Mouse (Mus musculus) hindbrain, embryonic 12.5 days (tissue): ENCODE results near the gene Fpgs. TPM values are rescaled to one million over a fixed set of nuclear protein-coding genes. Genes with fewer than 3 reads are reported as not detected.

Experiments used
- ATAC-seq: fragments of 200-750 bp; cut with Nextera tagmentation; 2 replicates; pipeline ENCODE4 v1.8.0; 2017; ENCODE audit warnings: moderate TSS enrichment; ENCODE audit not compliant: low FRiP score
- H3K27ac ChIP-seq: fragments of 300-500 bp; sonication (generic); 2 replicates; pipeline ENCODE4 v1.5.1; 2016; ENCODE audit warnings: mild to moderate bottlenecking
- H3K27me3 ChIP-seq: fragments of 300-500 bp; sonication (generic); 2 replicates; pipeline ENCODE4 v1.6.1; 2016; ENCODE audit warnings: mild to moderate bottlenecking
- H3K36me3 ChIP-seq: fragments of 300-500 bp; sonication (generic); 2 replicates; pipeline ENCODE4 v1.6.1; 2016; ENCODE audit warnings: mild to moderate bottlenecking
- H3K4me1 ChIP-seq: fragments of 300-500 bp; sonication (generic); 2 replicates; pipeline ENCODE4 v1.6.1; 2016
- H3K4me2 ChIP-seq: fragments of 300-500 bp; sonication (generic); replicated peaks from 2 replicates; pipeline ENCODE4 v1.6.1; 2016; ENCODE audit warnings: mild to moderate bottlenecking
- H3K4me3 ChIP-seq: fragments of 300-500 bp; sonication (generic); 2 replicates; pipeline ENCODE4 v1.5.1; 2016; ENCODE audit warnings: mild to moderate bottlenecking
- H3K9ac ChIP-seq: fragments of 300-500 bp; sonication (generic); 2 replicates; pipeline ENCODE4 v1.6.1; 2016; ENCODE audit warnings: mild to moderate bottlenecking, moderate library complexity
- H3K9me3 ChIP-seq: fragments of 300-500 bp; sonication (generic); replicated peaks from 2 replicates; pipeline ENCODE4 v1.6.1; 2016; ENCODE audit warnings: mild to moderate bottlenecking
- WGBS: fragments of 180-500 bp; shearing (Covaris S2); methylation state at CpG from one replicate; pipeline ENCODE4 v1.1.7; 2016; 5-methylcytosine and 5-hydroxymethylcytosine counted together
- polyA plus RNA-seq: library from polyadenylated mRNA; unstranded; fragments of >200 nt; fragmentation: Nextera tagmentation; extraction: Ambion mirVana; gene quantifications from 2 replicates; pipeline ENCODE4 v1.2.1, GENCODE M21; 2016

The Fpgs gene
- polyA plus RNA-seq, 1 experiment from 2014 or later, result 20.1 TPM

DNA sequence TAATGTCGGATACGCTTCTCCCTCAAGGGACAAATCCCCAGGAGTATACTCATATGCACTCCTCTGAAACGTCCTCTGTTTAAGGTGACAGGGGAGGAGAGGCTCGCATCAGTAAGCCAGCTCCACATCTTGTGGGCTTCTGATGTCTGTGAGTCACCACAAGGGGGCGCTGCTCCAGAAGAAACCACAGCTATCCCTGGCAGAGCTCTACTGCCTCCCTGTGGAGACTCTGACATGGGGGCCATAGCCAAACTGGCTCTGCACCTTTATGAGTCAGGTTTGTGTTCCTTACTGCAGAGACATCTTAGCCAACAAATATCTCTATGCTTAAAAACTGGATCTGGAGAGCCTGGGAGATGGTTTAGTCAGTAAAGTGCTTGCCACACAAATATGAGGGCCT, 14.5 kb downstream of the Fpgs start:
- ATAC-seq, result no peak
- Histone ChIP-seq H3K36me3 (peaks cover 41% of the 10 kb centered on the region), H3K4me1 (peaks cover 14% of the 10 kb centered on the region), H3K9me3 (no peaks in the 10 kb centered on the region), H3K4me2 (no peak overlapping the region), H3K27ac (no peak overlapping the region), H3K9ac (no peak overlapping the region), H3K27me3 (0 out of 2 replicates have a peak, but pooled peaks cover 2% of the 10 kb centered on the region), H3K4me3 (no peak overlapping the region)
- 20% methylated on average over 5 of the region's 5 CpGs for WGBS

DNA sequence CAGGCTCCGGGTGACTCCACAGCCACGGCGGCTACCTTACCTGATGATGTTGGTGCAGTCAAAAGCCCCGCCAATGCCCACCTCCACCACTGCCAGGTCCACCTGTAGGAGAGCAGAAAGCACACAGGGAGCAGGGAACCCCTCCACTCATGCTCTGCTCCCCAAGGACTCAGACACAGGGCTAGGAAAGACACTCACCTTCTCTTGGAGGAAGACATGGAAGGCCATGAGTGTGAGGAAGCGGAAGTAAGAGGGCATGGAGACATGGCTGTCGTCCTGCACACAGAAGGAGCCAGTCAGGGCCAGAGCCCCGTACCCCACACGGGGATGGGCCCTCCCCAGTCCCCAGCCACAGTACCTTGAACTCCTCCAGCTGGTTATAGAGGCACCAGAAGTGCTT, 16.4 kb downstream of the Fpgs start:
- H3K9ac ChIP-seq, result no peak overlapping the region
- WGBS, result 87% methylated on average over 8 of the region's 8 CpGs
- no peak overlapping the region for H3K4me2 ChIP-seq
- H3K36me3 ChIP-seq, result peaks cover 56% of the 10 kb centered on the region
- ATAC-seq, result no peak
- no peaks in the 10 kb centered on the region for H3K9me3 ChIP-seq
- no peak overlapping the region for H3K4me3 ChIP-seq
- H3K27me3 ChIP-seq, result 0 out of 2 replicates have a peak, but pooled peaks cover under 1% of the 10 kb centered on the region
- H3K4me1 ChIP-seq, result peaks cover 4% of the 10 kb centered on the region; the same call in 1 of the 2 replicates
- no peak overlapping the region for H3K27ac ChIP-seq

- Histone ChIP-seq H3K9ac (no peak overlapping the region), H3K9me3 (no peaks in the 10 kb centered on the region), H3K27ac (no peak overlapping the region), H3K4me3 (no peak overlapping the region), H3K4me1 (peaks cover 6% of the 10 kb centered on the region; the same call in 1 of the 2 replicates), H3K36me3 (peaks cover 58% of the 10 kb centered on the region), H3K4me2 (no peak overlapping the region), H3K27me3 (no peaks in the 10 kb centered on the region)
- WGBS, result 96% methylated on average over 6 of the region's 6 CpGs
- no peak for ATAC-seq
Measured at GRCm38 (mm10) chr2:32686640-32687039, 17.3 kb downstream of the Fpgs start.

- Histone ChIP-seq H3K4me3 (no peak overlapping the region), H3K9me3 (no peaks in the 10 kb centered on the region), H3K36me3 (peaks cover 57% of the 10 kb centered on the region), H3K4me1 (peaks cover 6% of the 10 kb centered on the region; the same call in 1 of the 2 replicates), H3K27ac (no peak overlapping the region), H3K4me2 (no peak overlapping the region), H3K9ac (no peak overlapping the region), H3K27me3 (no peaks in the 10 kb centered on the region)
- no peak for ATAC-seq
- 87% methylated on average over 3 of the region's 3 CpGs for WGBS
Measured at GRCm38 (mm10) chr2:32685807-32686206, 18.1 kb downstream of the Fpgs start.

- Histone ChIP-seq H3K36me3 (peaks cover 57% of the 10 kb centered on the region), H3K4me2 (no peak overlapping the region), H3K27me3 (no peaks in the 10 kb centered on the region), H3K4me3 (no peak overlapping the region), H3K9ac (no peak overlapping the region), H3K9me3 (no peaks in the 10 kb centered on the region), H3K4me1 (peaks cover 7% of the 10 kb centered on the region; the same call in 1 of the 2 replicates), H3K27ac (no peak overlapping the region)
- 93% methylated on average over 15 of the region's 15 CpGs for WGBS
- no peak for ATAC-seq
Measured at GRCm38 (mm10) chr2:32684681-32685428, 19.1 kb downstream of the Fpgs start.

DNA sequence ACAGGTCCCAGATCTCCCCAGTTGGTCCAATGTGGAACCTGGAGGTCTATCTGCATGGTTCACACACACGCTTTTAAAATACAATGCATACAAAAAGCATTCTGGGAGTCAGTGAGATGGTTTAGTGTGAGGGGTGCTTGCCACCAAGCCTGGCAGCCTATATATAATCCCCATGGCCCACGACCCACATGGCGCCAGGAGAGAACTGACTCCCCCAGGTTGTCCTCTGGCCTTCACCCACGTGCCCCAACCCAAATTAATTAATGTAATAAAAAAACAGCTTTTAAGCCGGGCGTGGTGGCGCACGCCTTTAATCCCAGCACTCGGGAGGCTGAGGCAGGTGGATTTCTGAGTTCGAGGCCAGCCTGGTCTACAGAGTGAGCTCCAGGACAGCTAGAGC, 20.2 kb downstream of the Fpgs start:
- 93% methylated on average over 10 of the region's 10 CpGs for WGBS
- H3K9me3 ChIP-seq, result no peaks in the 10 kb centered on the region

DNA sequence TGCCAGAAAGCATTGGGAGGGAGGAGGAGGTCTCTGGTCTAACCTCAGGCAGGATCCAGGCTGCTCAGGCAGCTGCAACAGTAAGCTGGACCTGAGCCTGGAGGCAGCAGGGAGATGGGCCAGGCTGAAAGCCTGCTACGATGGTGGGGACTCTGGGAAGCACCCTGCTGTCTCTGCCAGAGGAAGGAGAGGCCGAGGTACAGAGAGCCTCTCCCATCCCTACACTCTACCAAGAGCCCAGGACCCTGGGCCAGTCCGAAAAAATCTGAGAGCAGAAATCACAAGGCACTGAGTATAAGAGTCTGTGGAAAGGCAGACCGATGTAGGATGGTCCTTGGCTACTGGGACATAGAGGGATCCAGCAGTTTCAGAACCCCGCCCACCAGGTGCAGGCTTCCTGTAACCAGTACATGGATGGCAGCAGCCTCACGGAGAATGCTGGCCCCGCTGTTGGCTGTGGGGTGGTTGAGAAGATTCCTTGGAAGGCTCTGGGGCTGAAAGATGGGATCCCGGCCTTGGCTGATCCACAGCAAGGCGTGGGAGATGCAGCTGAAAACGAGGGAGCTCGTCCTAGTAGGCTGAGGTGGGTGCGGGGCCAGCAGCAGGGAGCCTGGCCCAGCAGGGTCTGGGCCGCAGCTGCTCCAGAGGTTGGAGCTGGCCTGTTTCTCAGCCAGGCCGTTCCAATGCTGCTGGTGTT, 21.1 kb downstream of the Fpgs start:
- no peaks in the 10 kb centered on the region for H3K27me3 ChIP-seq
- WGBS, result 84% methylated on average over 14 of the region's 14 CpGs
- peaks cover 52% of the 10 kb centered on the region for H3K36me3 ChIP-seq
- H3K9me3 ChIP-seq, result no peaks in the 10 kb centered on the region
- H3K9ac ChIP-seq, result no peak overlapping the region
- no peak overlapping the region for H3K4me2 ChIP-seq
- no peak overlapping the region for H3K27ac ChIP-seq
- peaks cover 7% of the 10 kb centered on the region; the same call in 1 of the 2 replicates for H3K4me1 ChIP-seq
- ATAC-seq, result no peak
- H3K4me3 ChIP-seq, result no peak overlapping the region

More for the DNA sequence above, 20.2 kb downstream of the Fpgs start:
- ATAC-seq, result no peak
- no peak overlapping the region for H3K9ac ChIP-seq
- H3K27ac ChIP-seq, result no peak overlapping the region
- H3K4me2 ChIP-seq, result no peak overlapping the region
- H3K36me3 ChIP-seq, result peaks cover 57% of the 10 kb centered on the region
- no peaks in the 10 kb centered on the region for H3K27me3 ChIP-seq
- H3K4me3 ChIP-seq, result no peak overlapping the region
- H3K4me1 ChIP-seq, result peaks cover 7% of the 10 kb centered on the region; the same call in 1 of the 2 replicates

DNA sequence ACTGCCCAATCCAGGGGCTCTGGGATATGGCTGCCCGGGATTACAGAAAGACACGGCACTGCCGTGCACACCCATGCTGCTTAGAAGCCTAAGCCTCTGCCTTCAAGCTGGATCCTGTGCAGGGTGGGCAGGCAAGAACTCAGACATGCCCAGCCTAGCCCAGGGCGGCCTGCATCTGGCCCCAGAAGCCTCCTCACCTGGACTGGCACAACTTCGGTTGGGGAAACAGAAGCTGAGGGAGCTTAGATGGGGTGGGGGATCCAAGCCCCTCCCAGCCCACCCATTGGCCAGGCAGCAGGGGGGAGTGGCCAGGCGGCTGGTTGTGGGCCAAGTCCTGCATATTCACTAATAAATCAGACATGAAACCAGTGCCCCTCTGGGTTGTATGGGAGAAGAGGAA, 22.2 kb downstream of the Fpgs start:
- 0 out of 2 replicates have a peak overlapping the region, but pooled peaks have one; percentile 17 for H3K27ac ChIP-seq
- no peak overlapping the region for H3K9ac ChIP-seq
- no peak overlapping the region for H3K4me2 ChIP-seq
- peaks cover 7% of the 10 kb centered on the region; the same call in 1 of the 2 replicates for H3K4me1 ChIP-seq
- no peak for ATAC-seq
- no peak overlapping the region for H3K4me3 ChIP-seq
- WGBS, result 71% methylated on average over 6 of the region's 6 CpGs
- H3K27me3 ChIP-seq, result no peaks in the 10 kb centered on the region
- H3K36me3 ChIP-seq, result peaks cover 42% of the 10 kb centered on the region
- 0 out of 2 replicates have a peak, but pooled peaks cover 5% of the 10 kb centered on the region for H3K9me3 ChIP-seq

DNA sequence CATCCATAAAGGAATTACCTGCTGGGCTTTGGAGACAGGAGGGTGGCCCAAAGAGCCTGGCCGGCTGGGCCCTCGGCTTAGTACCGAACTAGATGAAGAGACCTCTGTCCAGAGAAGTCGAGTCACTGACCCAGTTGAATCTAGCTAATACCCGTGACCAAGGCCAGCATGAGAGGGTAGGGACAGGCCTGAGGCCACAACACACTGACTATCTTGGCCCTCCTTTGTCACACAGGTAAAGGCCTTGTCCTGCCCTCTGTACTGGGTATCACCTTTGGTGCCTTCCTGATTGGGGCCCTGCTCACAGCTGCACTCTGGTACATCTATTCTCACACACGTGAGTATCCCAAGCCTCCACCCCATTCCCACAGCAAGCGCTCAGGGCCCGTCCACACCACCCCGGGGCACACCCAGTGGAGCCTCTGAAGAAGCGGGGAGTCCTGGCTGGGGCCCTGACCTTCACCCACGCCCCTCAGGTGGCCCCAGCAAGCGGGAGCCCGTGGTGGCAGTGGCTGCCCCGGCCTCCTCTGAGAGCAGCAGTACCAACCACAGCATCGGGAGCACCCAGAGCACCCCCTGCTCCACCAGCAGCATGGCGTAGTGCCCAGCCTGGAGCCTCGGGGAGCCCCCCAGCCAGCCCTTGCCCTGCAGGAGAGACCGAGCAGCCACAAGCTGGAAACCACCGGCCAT, 22.8 kb downstream of the Fpgs start:
- H3K9ac ChIP-seq, result no peak overlapping the region
- 89% methylated on average over 19 of the region's 19 CpGs for WGBS
- no peak for ATAC-seq

DNA sequence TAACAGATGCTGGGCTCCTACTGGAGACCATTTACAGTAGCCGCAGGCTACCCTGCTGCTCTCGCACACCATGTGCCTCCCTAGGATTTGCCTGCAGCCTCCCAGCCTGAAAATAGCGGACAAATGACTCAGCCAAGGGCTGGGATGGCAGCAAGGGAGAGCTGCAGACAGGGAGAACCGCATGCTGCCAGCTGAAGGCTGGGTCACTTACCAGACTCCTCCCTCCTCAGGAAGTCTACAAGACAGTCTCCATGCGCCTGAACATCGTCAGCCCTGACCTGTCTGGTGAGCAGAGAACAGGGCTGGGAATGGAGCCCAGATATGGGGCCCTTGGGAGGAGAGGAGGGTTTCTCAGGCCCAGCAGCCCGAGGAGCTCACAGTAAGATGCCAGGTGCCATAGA, 23.9 kb downstream of the Fpgs start:
- H3K27ac ChIP-seq, result peak overlapping the region; percentile 40; the same call in 1 of the 2 replicates
- no peak overlapping the region for H3K9ac ChIP-seq
- H3K4me3 ChIP-seq, result no peak overlapping the region
- H3K36me3 ChIP-seq, result peaks cover 26% of the 10 kb centered on the region
- no peak for ATAC-seq
- 54% methylated on average over 7 of the region's 7 CpGs for WGBS
- H3K4me2 ChIP-seq, result no peak overlapping the region
- 0 out of 2 replicates have a peak, but pooled peaks cover 5% of the 10 kb centered on the region for H3K9me3 ChIP-seq
- peaks cover 7% of the 10 kb centered on the region; the same call in 1 of the 2 replicates for H3K4me1 ChIP-seq
- no peaks in the 10 kb centered on the region for H3K27me3 ChIP-seq

More for the DNA sequence above, 22.8 kb downstream of the Fpgs start:
- Histone ChIP-seq H3K36me3 (peaks cover 36% of the 10 kb centered on the region), H3K4me3 (no peak overlapping the region), H3K27ac (0 out of 2 replicates have a peak overlapping the region, but pooled peaks have one; percentile 17), H3K9me3 (0 out of 2 replicates have a peak, but pooled peaks cover 5% of the 10 kb centered on the region), H3K4me2 (no peak overlapping the region), H3K4me1 (peaks cover 7% of the 10 kb centered on the region; the same call in 1 of the 2 replicates), H3K27me3 (no peaks in the 10 kb centered on the region)

DNA sequence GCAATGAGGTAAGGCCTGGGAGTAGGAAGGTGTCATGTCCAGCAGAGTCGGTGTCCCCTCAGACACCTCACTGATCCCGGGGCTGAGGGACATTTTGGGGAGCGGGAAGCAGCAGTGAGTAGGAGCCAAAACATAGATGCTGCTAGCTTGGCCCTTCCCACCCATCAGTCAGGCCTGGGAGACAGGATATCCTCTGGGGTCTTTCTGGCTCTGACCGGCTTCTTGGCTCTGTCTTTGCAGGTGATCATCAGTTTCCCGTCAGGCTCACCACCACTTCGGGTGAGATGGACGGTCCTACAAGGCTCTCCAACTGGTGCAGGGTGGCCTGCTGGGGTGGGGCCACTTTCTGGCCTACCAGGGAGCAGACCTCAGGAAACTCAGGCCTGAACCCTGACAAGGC, 26.3 kb downstream of the Fpgs start:
- H3K9me3 ChIP-seq, result 0 out of 2 replicates have a peak, but pooled peaks cover 5% of the 10 kb centered on the region
- ATAC-seq, result no peak
- H3K36me3 ChIP-seq, result peaks cover 5% of the 10 kb centered on the region; the same call in 1 of the 2 replicates
- peaks cover 7% of the 10 kb centered on the region; the same call in 1 of the 2 replicates for H3K4me1 ChIP-seq
- 93% methylated on average over 7 of the region's 7 CpGs for WGBS
- H3K4me2 ChIP-seq, result no peak overlapping the region
- no peak overlapping the region for H3K27ac ChIP-seq
- no peaks in the 10 kb centered on the region for H3K27me3 ChIP-seq
- no peak overlapping the region for H3K4me3 ChIP-seq
- no peak overlapping the region for H3K9ac ChIP-seq

DNA sequence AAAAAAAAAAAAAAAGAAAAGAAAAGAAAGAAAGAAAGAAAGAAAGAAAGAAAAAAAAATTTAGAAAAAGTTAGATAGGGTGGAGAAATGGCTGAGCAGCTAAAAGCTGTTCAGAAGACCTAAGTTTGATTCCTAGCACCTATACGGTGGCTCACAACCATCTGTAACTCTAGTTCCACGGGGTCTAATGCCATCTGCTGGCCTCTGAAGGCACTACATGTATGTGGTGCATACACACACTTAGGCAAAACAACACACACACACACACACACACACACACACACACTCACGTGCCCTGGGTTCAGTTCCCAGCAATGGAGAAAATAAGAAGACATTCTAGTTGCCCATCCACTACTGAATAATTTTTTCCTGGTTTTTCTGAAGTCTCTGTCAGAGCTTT, 27.1 kb downstream of the Fpgs start:
- Histone ChIP-seq H3K4me3 (no peak overlapping the region), H3K9ac (no peak overlapping the region), H3K36me3 (0 out of 2 replicates have a peak, but pooled peaks cover 3% of the 10 kb centered on the region), H3K4me1 (peaks cover 6% of the 10 kb centered on the region; the same call in 1 of the 2 replicates), H3K27me3 (no peaks in the 10 kb centered on the region), H3K9me3 (0 out of 2 replicates have a peak, but pooled peaks cover 5% of the 10 kb centered on the region), H3K27ac (no peak overlapping the region), H3K4me2 (no peak overlapping the region)
- ATAC-seq, result no peak
- 89% methylated on average over 3 of the region's 3 CpGs for WGBS
